ENCODE assay signal across 8 mouse cellular contexts in the genomic region with DNA sequence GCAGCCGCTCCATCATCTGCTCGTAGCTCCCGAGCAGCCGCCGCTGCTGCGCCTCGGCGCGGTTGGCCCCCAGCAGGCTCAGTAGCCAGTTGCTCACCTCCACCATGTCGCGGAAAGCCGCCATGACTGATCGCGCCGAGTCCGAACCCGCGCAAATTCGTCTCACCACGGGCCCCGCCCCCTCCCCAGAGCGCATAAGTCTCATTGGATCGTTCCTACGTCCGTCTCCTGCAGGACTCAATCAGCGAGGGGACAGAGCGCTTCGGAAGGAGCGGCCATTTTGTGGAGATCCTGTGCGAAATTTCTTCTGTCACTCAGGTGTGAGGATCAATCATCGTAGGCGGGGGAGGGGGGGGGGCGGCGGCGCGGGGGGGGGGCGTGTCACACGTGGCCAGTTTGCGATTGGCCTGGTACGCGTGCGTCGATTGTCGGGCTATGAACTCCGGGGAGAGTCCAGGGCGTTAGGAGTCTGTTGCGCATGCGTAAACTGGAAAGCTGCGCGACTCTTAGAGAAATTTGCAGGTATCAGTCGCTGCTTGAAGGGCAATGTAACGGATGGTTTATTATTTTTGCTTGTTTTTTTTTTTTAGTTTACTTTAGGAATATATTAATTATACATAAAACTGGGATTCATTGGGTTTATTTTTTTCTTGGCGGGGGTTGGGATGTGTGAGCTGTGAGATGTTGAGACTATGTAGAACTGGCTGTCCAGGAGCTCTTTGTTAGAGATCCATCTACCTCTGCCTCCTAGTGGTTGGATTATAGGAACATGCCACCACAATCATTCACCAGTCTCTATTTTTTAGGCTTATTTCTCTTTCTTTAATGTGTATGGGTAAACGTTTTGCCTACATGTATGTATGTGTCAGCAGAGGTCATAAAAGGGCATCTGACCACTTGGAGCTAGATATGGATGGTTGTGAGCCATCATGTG. TPM values are rescaled to one million over a fixed set of nuclear protein-coding genes. Genes with fewer than 3 reads are reported as not detected.
DNase-seq lines count a peak whose midpoint lies in the region; ATAC-seq and TF ChIP-seq lines count a peak whose summit lies in the region.

A gene (minus strand): TSS at position 149 of the 934 bp plus-strand sequence.

- peak within 1 kb of the TSS; percentile 69 for H3K9ac ChIP-seq in forebrain, embryonic 16.5 days (replicated peaks; ENCODE audit: low read depth, low read length)
- H3K9ac ChIP-seq in lung, embryonic 14.5 days: peak within 1 kb of the TSS; percentile 81

- no peak for TF ChIP-seq POLR2A in olfactory bulb, adult 2 months (IDR thresholded peaks at IDR 0.05; ENCODE audit: insufficient read depth, low read depth, low read length)
- peak; percentile 59; the same call in 1 of the 2 replicates for TF ChIP-seq POLR2A in thymus, adult 2 months (IDR thresholded peaks at IDR 0.05; ENCODE audit: control insufficient read depth, extremely low read depth, insufficient read depth, low read length, poor library complexity)

- H3K4me1 ChIP-seq in G1E (ENCODE audit: insufficient read depth, low read depth, low read length): peaks cover 51% of the 10 kb centered on the region
- H3K4me1 ChIP-seq in forebrain, embryonic 16.5 days (replicated peaks; ENCODE audit: control insufficient read depth, insufficient read depth, low read length): peaks cover 14% of the 10 kb centered on the region
- H3K4me1 ChIP-seq in lung, embryonic 14.5 days (ENCODE audit: insufficient read depth): peaks cover 13% of the 10 kb centered on the region; the same call in 1 of the 2 replicates
- peaks cover 5% of the 10 kb centered on the region for H3K4me1 ChIP-seq in olfactory bulb, adult 2 months (ENCODE audit: control insufficient read depth, insufficient read depth, low read length)
- H3K4me1 ChIP-seq in thymus, adult 2 months (replicated peaks; ENCODE audit: control insufficient read depth, insufficient read depth, low read length): peaks cover 21% of the 10 kb centered on the region

- H3K36me3 ChIP-seq in G1E (replicated peaks): peaks cover 37% of the 10 kb centered on the region
- no peaks in the 10 kb centered on the region for H3K36me3 ChIP-seq in forebrain, embryonic 16.5 days (ENCODE audit: control insufficient read depth, insufficient read depth)
- peaks cover 21% of the 10 kb centered on the region for H3K36me3 ChIP-seq in lung, embryonic 14.5 days (ENCODE audit: insufficient read depth)
- no peaks in the 10 kb centered on the region for H3K36me3 ChIP-seq in thymus, adult 2 months (ENCODE audit: control insufficient read depth, insufficient read depth, low read length)

- no peaks in the 10 kb centered on the region for H3K27me3 ChIP-seq in G1E (ENCODE audit: insufficient read depth, low read length)
- no peaks in the 10 kb centered on the region for H3K27me3 ChIP-seq in forebrain, embryonic 16.5 days (replicated peaks; ENCODE audit: control insufficient read depth, insufficient read depth, low read length)
- H3K27me3 ChIP-seq in lung, embryonic 14.5 days (ENCODE audit: insufficient read depth, low read length): no peaks in the 10 kb centered on the region
- H3K27me3 ChIP-seq in thymus, adult 2 months (ENCODE audit: control insufficient read depth, insufficient read depth, low read length): no peaks in the 10 kb centered on the region

- peak within 1 kb of the TSS; percentile 63 for H3K4me2 ChIP-seq in forebrain, embryonic 16.5 days (ENCODE audit: low read length)
- H3K4me2 ChIP-seq in lung, embryonic 14.5 days: peak within 1 kb of the TSS; percentile 79

- intact Hi-C loops in heart, postnatal 36 days (cut with DNase I): loop anchor here (5.0 kb wide), 1 partner anchor 37 kb away; a partner anchor contains a TSS

- peak within 1 kb of the TSS; percentile 89 for H3K4me3 ChIP-seq in G1E (ENCODE audit: low read depth, low read length)
- peak within 1 kb of the TSS; percentile 77 for H3K4me3 ChIP-seq in forebrain, embryonic 16.5 days (replicated peaks; ENCODE audit: low read length)
- H3K4me3 ChIP-seq in layer of hippocampus, adult 2 months: peak within 1 kb of the TSS; percentile 71
- H3K4me3 ChIP-seq in lung, embryonic 14.5 days (ENCODE audit: low read depth, low read length): peak within 1 kb of the TSS; percentile 92
- peak within 1 kb of the TSS; percentile 92 for H3K4me3 ChIP-seq in olfactory bulb, adult 2 months (ENCODE audit: insufficient read depth, low read depth, low read length)
- peak within 1 kb of the TSS; percentile 77 for H3K4me3 ChIP-seq in thymus, adult 2 months (ENCODE audit: control insufficient read depth, insufficient read depth, low read length)

- H3K27ac ChIP-seq in forebrain, embryonic 16.5 days (ENCODE audit: low read length): peak within 1 kb of the TSS; percentile 81
- H3K27ac ChIP-seq in layer of hippocampus, adult 2 months: peak within 1 kb of the TSS; percentile 67
- peak within 1 kb of the TSS; percentile 84 for H3K27ac ChIP-seq in lung, embryonic 14.5 days (ENCODE audit: low read depth)
- no peak within 1 kb of the TSS for H3K27ac ChIP-seq in olfactory bulb, adult 2 months (ENCODE audit: insufficient read depth, low read depth, low read length)
- no peak within 1 kb of the TSS for H3K27ac ChIP-seq in thymus, adult 2 months (ENCODE audit: control insufficient read depth, insufficient read depth, low read length)

- TF ChIP-seq CTCF in G1E (IDR thresholded peaks at IDR 0.05; ENCODE audit: low read depth, low read length): 0 out of 2 replicates have a peak, but pooled peaks have one; percentile 10
- peak; percentile 75 for TF ChIP-seq CTCF in layer of hippocampus, adult 2 months (conservative IDR thresholded peaks at IDR 0.05)
- peak; percentile 63 for TF ChIP-seq CTCF in lung, embryonic 14.5 days (IDR thresholded peaks at IDR 0.05; ENCODE audit: low read depth)
- TF ChIP-seq CTCF in olfactory bulb, adult 2 months (IDR thresholded peaks at IDR 0.05; ENCODE audit: insufficient read depth, low read depth, low read length): no peak
- TF ChIP-seq CTCF in thymus, adult 2 months (IDR thresholded peaks at IDR 0.05; ENCODE audit: borderline replicate concordance, control insufficient read depth, extremely low read depth, insufficient read depth, low read length, poor library complexity): no peak

- under 1% methylated on average over 48 of the region's 54 CpGs for WGBS in forebrain, embryonic 16.5 days
- 1% methylated on average over 49 of the region's 54 CpGs for WGBS in lung, embryonic 14.5 days
- WGBS in olfactory bulb, adult 2 months: under 1% methylated on average over 54 of the region's 54 CpGs
- under 1% methylated on average over 49 of the region's 54 CpGs for WGBS in thymus, adult 2 months

- ATAC-seq in G1E (ENCODE audit: extremely low read depth, insufficient number of reproducible peaks, low FRiP score, poor library complexity, severe bottlenecking): peak; percentile 97
- ATAC-seq in forebrain, embryonic 16.5 days: peak; percentile 97
- peak; percentile 96 for ATAC-seq in lung, embryonic 14.5 days (ENCODE audit: insufficient read depth)

- DNase-seq in G1E (ENCODE audit: low spot score): peak; percentile 96
- peak; percentile 95 to 97 for DNase-seq in cerebellum, adult 18-20 months
- peak; percentile 96 for DNase-seq in heart, postnatal 36 days
- peak; percentile 96 for DNase-seq in layer of hippocampus, adult 2 months (ENCODE audit: low spot score in 2 of 2)
- peak; percentile 98 for DNase-seq in lung, embryonic 14.5 days
- DNase-seq in thymus, adult 2 months: peak; percentile 96

- H3K9me3 ChIP-seq in G1E (replicated peaks): no peaks in the 10 kb centered on the region
- H3K9me3 ChIP-seq in forebrain, embryonic 16.5 days (ENCODE audit: control insufficient read depth, low read length): no peaks in the 10 kb centered on the region
- no peaks in the 10 kb centered on the region for H3K9me3 ChIP-seq in lung, embryonic 14.5 days (ENCODE audit: low read depth, low read length)

RNA-seq across cellular contexts. Expression of the gene that starts here (rescaled TPM):
- total RNA-seq in G1E (2014; fragmentation: Nextera tagmentation) (49.8 and 61.5 TPM in 2 replicates), G1E (2017) (91.2 and 126 TPM in 2 replicates)
- polyA plus RNA-seq in G1E (2012): 116 and 128 TPM in 2 replicates
- polyA plus RNA-seq in forebrain, embryonic 16.5 days (2015; fragmentation: Nextera tagmentation; extraction: Ambion mirVana): 35.1 and 42.8 TPM in 2 replicates
- total RNA-seq in heart, postnatal 36 days (2021): 1 to 10 TPM; 4.4 to 4.6 TPM
- total RNA-seq in layer of hippocampus, adult 2 months (2021): 1 to 10 TPM; 2.2 to 2.9 TPM
- polyA plus RNA-seq in lung, embryonic 14.5 days (2014; fragmentation: Nextera tagmentation; extraction: Ambion mirVana): 159 and 173 TPM in 2 replicates
- not detected in 2 replicates for polyA plus RNA-seq in olfactory bulb, adult 2 months (2012; ENCODE audit: insufficient read depth, insufficient read length, low replicate concordance, missing spikeins)
- 59.0 and 75.8 TPM in 2 replicates for polyA plus RNA-seq in thymus, adult 2 months (2012; rRNA removed)

Comparison
In these comparisons a context has a peak if more than half of its experiments do, and no peak if none do; other contexts are left out.
1. RNA of the gene that starts here (total RNA-seq): 49.8 to 126 TPM in G1E; 4.4 to 4.6 TPM in heart, postnatal 36 days and 2.2 to 2.9 TPM in layer of hippocampus, adult 2 months; every median in the first group is over 4 times any median in the second.
2. RNA of the gene that starts here (polyA plus RNA-seq): 159 to 173 TPM in lung, embryonic 14.5 days, 116 to 128 TPM in G1E, 59.0 to 75.8 TPM in thymus, adult 2 months and 35.1 to 42.8 TPM in forebrain, embryonic 16.5 days; not detected in olfactory bulb, adult 2 months; every median in the first group is over 10 times any median in the second.
3. CTCF ChIP-seq: peak in G1E (single experiment), layer of hippocampus, adult 2 months (single experiment) and lung, embryonic 14.5 days (single experiment); none in olfactory bulb, adult 2 months (single experiment) and thymus, adult 2 months (single experiment).
4. H3K27ac ChIP-seq: peak in forebrain, embryonic 16.5 days (single experiment), layer of hippocampus, adult 2 months (single experiment) and lung, embryonic 14.5 days (single experiment); none in olfactory bulb, adult 2 months (single experiment) and thymus, adult 2 months (single experiment).
5. Peak in every context shown above with its lines, with median percentiles within 50 percentile points of each other: ATAC-seq, DNase-seq and H3K4me3 ChIP-seq.